Mouse (Mus musculus) intestine, embryonic 15.5 days (tissue): ENCODE measurements at regions not wholly inside any gene's neighbourhood (a gene's known extent, or its start where the extent isn't known, plus 50 kb on each side); places are given as distances from the start of the nearest gene placed in this dataset.

ENCODE experiments used
- ATAC-seq: fragments of 200-750 bp; cut with Nextera tagmentation; 2 replicates; pipeline ENCODE4 v1.8.0; 2017; ENCODE audit warnings: moderate TSS enrichment, moderate library complexity
- H3K27ac ChIP-seq: fragments of 300-500 bp; sonication (generic); 2 replicates; pipeline ENCODE4 v1.5.1; 2015; ENCODE audit warnings: mild to moderate bottlenecking, inconsistent platforms
- H3K27me3 ChIP-seq: fragments of 300-500 bp; sonication (generic); replicated peaks from 2 replicates; pipeline ENCODE4 v1.6.1; 2015; ENCODE audit warnings: inconsistent platforms
- H3K36me3 ChIP-seq: fragments of 300-500 bp; sonication (generic); 2 replicates; pipeline ENCODE4 v1.6.1; 2015; ENCODE audit warnings: inconsistent platforms
- H3K4me1 ChIP-seq: fragments of 300-500 bp; sonication (generic); replicated peaks from 2 replicates; pipeline ENCODE4 v1.6.1; 2015; ENCODE audit warnings: inconsistent platforms
- H3K4me2 ChIP-seq: fragments of 300-500 bp; sonication (generic); replicated peaks from 2 replicates; pipeline ENCODE4 v1.6.1; 2015; ENCODE audit warnings: mild to moderate bottlenecking, inconsistent platforms
- H3K4me3 ChIP-seq: fragments of 300-500 bp; sonication (generic); replicated peaks from 2 replicates; pipeline ENCODE4 v1.5.1; 2015; ENCODE audit warnings: inconsistent platforms
- H3K9ac ChIP-seq: fragments of 300-500 bp; sonication (generic); 2 replicates; pipeline ENCODE4 v1.6.1; 2015; ENCODE audit warnings: inconsistent platforms
- H3K9me3 ChIP-seq: fragments of 300-500 bp; sonication (generic); 2 replicates; pipeline ENCODE4 v1.6.1; 2016; ENCODE audit warnings: inconsistent platforms
- WGBS: fragments of 180-500 bp; shearing (Covaris S2); methylation state at CpG from one replicate; pipeline ENCODE4 v1.1.7; 2015; 5-methylcytosine and 5-hydroxymethylcytosine counted together

GRCm38 (mm10) chr1:183553219-183553618, 135.2 kb downstream of the Hhipl2 start:
- H3K9ac ChIP-seq = no peak overlapping the region
- H3K4me3 ChIP-seq = no peak overlapping the region
- no peaks in the 10 kb centered on the region for H3K4me1 ChIP-seq
- no peak overlapping the region for H3K27ac ChIP-seq
- H3K4me2 ChIP-seq = no peak overlapping the region
- no peaks in the 10 kb centered on the region for H3K27me3 ChIP-seq
- no peak for ATAC-seq
- no peaks in the 10 kb centered on the region for H3K9me3 ChIP-seq
- 90% methylated on average over 8 of the region's 8 CpGs for WGBS
- H3K36me3 ChIP-seq = no peaks in the 10 kb centered on the region

- Histone ChIP-seq H3K4me3 (no peak overlapping the region), H3K4me1 (no peaks in the 10 kb centered on the region), H3K36me3 (no peaks in the 10 kb centered on the region), H3K9ac (no peak overlapping the region), H3K9me3 (no peaks in the 10 kb centered on the region), H3K27me3 (no peaks in the 10 kb centered on the region), H3K4me2 (no peak overlapping the region), H3K27ac (no peak overlapping the region)
- WGBS = 80% methylated on average over 3 of the region's 3 CpGs
- ATAC-seq = no peak
Measured at GRCm38 (mm10) chr1:183562853-183563252, 144.8 kb downstream of the Hhipl2 start.

- ATAC-seq = no peak
- no peaks in the 10 kb centered on the region for H3K4me1 ChIP-seq
- WGBS = 70% methylated on average over 10 of the region's 10 CpGs
- H3K27me3 ChIP-seq = no peaks in the 10 kb centered on the region
- no peaks in the 10 kb centered on the region for H3K36me3 ChIP-seq
- no peak overlapping the region for H3K4me3 ChIP-seq
- no peak overlapping the region for H3K9ac ChIP-seq
- no peaks in the 10 kb centered on the region for H3K9me3 ChIP-seq
- no peak overlapping the region for H3K27ac ChIP-seq
- no peak overlapping the region for H3K4me2 ChIP-seq
Measured at GRCm38 (mm10) chr1:183573621-183574585, 155.9 kb downstream of the Hhipl2 start.

GRCm38 (mm10) chr1:183584861-183585260, 166.8 kb downstream of the Hhipl2 start:
- Histone ChIP-seq H3K9ac (no peak overlapping the region), H3K27ac (no peak overlapping the region), H3K4me1 (no peaks in the 10 kb centered on the region), H3K27me3 (no peaks in the 10 kb centered on the region), H3K4me3 (no peak overlapping the region), H3K9me3 (no peaks in the 10 kb centered on the region), H3K36me3 (no peaks in the 10 kb centered on the region), H3K4me2 (no peak overlapping the region)
- 64% methylated on average over 6 of the region's 6 CpGs for WGBS
- no peak for ATAC-seq

GRCm38 (mm10) chr1:183586406-183586805, 168.4 kb downstream of the Hhipl2 start:
- no peak for ATAC-seq
- H3K9me3 ChIP-seq = no peaks in the 10 kb centered on the region
- 81% methylated on average over 4 of the region's 4 CpGs for WGBS

GRCm38 (mm10) chr1:183595306-183595705, 177.3 kb downstream of the Hhipl2 start:
- Histone ChIP-seq H3K27me3 (no peaks in the 10 kb centered on the region), H3K27ac (no peak overlapping the region), H3K9me3 (no peaks in the 10 kb centered on the region), H3K36me3 (no peaks in the 10 kb centered on the region), H3K4me3 (no peak overlapping the region), H3K4me2 (no peak overlapping the region), H3K9ac (no peak overlapping the region), H3K4me1 (no peaks in the 10 kb centered on the region)
- ATAC-seq = no peak
- WGBS = 71% methylated on average over 5 of the region's 5 CpGs

More at GRCm38 (mm10) chr1:183586406-183586805, 168.4 kb downstream of the Hhipl2 start:
- no peak overlapping the region for H3K4me3 ChIP-seq
- no peaks in the 10 kb centered on the region for H3K4me1 ChIP-seq
- no peaks in the 10 kb centered on the region for H3K27me3 ChIP-seq
- H3K4me2 ChIP-seq = no peak overlapping the region
- H3K9ac ChIP-seq = no peak overlapping the region
- H3K27ac ChIP-seq = no peak overlapping the region
- H3K36me3 ChIP-seq = no peaks in the 10 kb centered on the region

GRCm38 (mm10) chr1:183600466-183600865, 182.5 kb downstream of the Hhipl2 start:
- no peak overlapping the region for H3K4me2 ChIP-seq
- WGBS = 75% methylated on average over 8 of the region's 8 CpGs

GRCm38 (mm10) chr1:183611966-183612694, 194.1 kb downstream of the Hhipl2 start:
- H3K9ac ChIP-seq = no peak overlapping the region
- no peaks in the 10 kb centered on the region for H3K9me3 ChIP-seq
- no peak overlapping the region for H3K4me3 ChIP-seq
- no peaks in the 10 kb centered on the region for H3K4me1 ChIP-seq
- no peak for ATAC-seq
- H3K27ac ChIP-seq = no peak overlapping the region
- H3K36me3 ChIP-seq = no peaks in the 10 kb centered on the region
- 61% methylated on average over 8 of the region's 8 CpGs for WGBS
- no peak overlapping the region for H3K4me2 ChIP-seq
- H3K27me3 ChIP-seq = no peaks in the 10 kb centered on the region

More at GRCm38 (mm10) chr1:183600466-183600865, 182.5 kb downstream of the Hhipl2 start:
- no peak for ATAC-seq
- no peak overlapping the region for H3K9ac ChIP-seq
- H3K4me1 ChIP-seq = no peaks in the 10 kb centered on the region
- H3K4me3 ChIP-seq = no peak overlapping the region
- H3K36me3 ChIP-seq = no peaks in the 10 kb centered on the region
- no peak overlapping the region for H3K27ac ChIP-seq
- no peaks in the 10 kb centered on the region for H3K27me3 ChIP-seq
- H3K9me3 ChIP-seq = no peaks in the 10 kb centered on the region

GRCm38 (mm10) chr1:183619451-183620059, 201.5 kb downstream of the Hhipl2 start:
- Histone ChIP-seq H3K27me3 (no peaks in the 10 kb centered on the region), H3K9me3 (no peaks in the 10 kb centered on the region), H3K4me1 (no peaks in the 10 kb centered on the region), H3K4me3 (no peak overlapping the region), H3K27ac (no peak overlapping the region), H3K4me2 (no peak overlapping the region), H3K36me3 (no peaks in the 10 kb centered on the region), H3K9ac (no peak overlapping the region)
- WGBS = 79% methylated on average over 9 of the region's 9 CpGs
- no peak for ATAC-seq

GRCm38 (mm10) chr1:183622341-183622740, 204.3 kb downstream of the Hhipl2 start:
- H3K9me3 ChIP-seq = no peaks in the 10 kb centered on the region
- H3K4me3 ChIP-seq = no peak overlapping the region
- no peak for ATAC-seq
- no peak overlapping the region for H3K9ac ChIP-seq
- H3K4me2 ChIP-seq = no peak overlapping the region
- H3K27ac ChIP-seq = no peak overlapping the region
- H3K27me3 ChIP-seq = no peaks in the 10 kb centered on the region
- 58% methylated on average over 4 of the region's 4 CpGs for WGBS
- no peaks in the 10 kb centered on the region for H3K36me3 ChIP-seq
- H3K4me1 ChIP-seq = no peaks in the 10 kb centered on the region

GRCm38 (mm10) chr1:183624266-183624665, 206.3 kb downstream of the Hhipl2 start:
- no peak for ATAC-seq
- WGBS = 57% methylated on average over 1 of the region's 1 CpGs

GRCm38 (mm10) chr1:183633810-183634209, 215.8 kb downstream of the Hhipl2 start:
- no peaks in the 10 kb centered on the region for H3K9me3 ChIP-seq
- 85% methylated on average over 6 of the region's 6 CpGs for WGBS
- H3K9ac ChIP-seq = no peak overlapping the region
- no peaks in the 10 kb centered on the region for H3K4me1 ChIP-seq
- H3K27ac ChIP-seq = no peak overlapping the region
- H3K36me3 ChIP-seq = no peaks in the 10 kb centered on the region
- H3K4me3 ChIP-seq = no peak overlapping the region
- no peak for ATAC-seq
- no peak overlapping the region for H3K4me2 ChIP-seq
- H3K27me3 ChIP-seq = no peaks in the 10 kb centered on the region

More at GRCm38 (mm10) chr1:183624266-183624665, 206.3 kb downstream of the Hhipl2 start:
- Histone ChIP-seq H3K9me3 (no peaks in the 10 kb centered on the region), H3K4me1 (no peaks in the 10 kb centered on the region), H3K36me3 (no peaks in the 10 kb centered on the region), H3K4me3 (no peak overlapping the region), H3K27ac (no peak overlapping the region), H3K4me2 (no peak overlapping the region), H3K27me3 (no peaks in the 10 kb centered on the region), H3K9ac (no peak overlapping the region)
